10 mouse cellular contexts compared by ENCODE assay signal in the genomic region with DNA sequence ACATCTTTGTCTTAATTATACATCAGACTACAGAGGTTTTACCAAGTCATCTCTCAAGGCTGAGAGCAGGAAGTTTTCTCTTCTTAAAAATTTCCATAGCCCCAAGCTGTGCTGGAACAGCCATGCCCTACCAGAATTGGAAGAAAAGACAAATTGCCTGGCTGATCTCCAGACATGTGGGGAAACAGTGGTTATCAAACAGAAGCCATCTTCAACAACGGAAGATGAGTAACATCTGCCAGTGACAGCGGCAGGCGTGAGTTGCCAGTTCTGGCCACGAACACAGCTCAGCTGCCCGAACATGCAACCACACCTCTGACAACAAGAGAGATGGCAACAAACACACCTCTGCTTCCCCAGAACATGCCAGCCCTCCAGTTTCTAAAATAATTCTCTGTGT. TPM values are rescaled to one million over a fixed set of nuclear protein-coding genes. Genes with fewer than 3 reads are reported as not detected.
DNase-seq lines count a peak whose midpoint lies in the region; ATAC-seq and TF ChIP-seq lines count a peak whose summit lies in the region.
"Had no signal": no experiment of that assay in that cellular context is flagged by ENCODE, and none has a peak within 500 bp of the region (broad histone marks: within the 10 kb centered on the region; RNA-seq: fewer than 3 reads in every experiment).

No protein-coding gene starts in this region.

- H3K9me3 ChIP-seq in kidney, postnatal 0 days (replicated peaks; ENCODE audit: low read length): no peaks in the 10 kb centered on the region
- H3K9me3 ChIP-seq in midbrain, embryonic 10.5 days (replicated peaks): no peaks in the 10 kb centered on the region
- no peaks in the 10 kb centered on the region for H3K9me3 ChIP-seq in forebrain, postnatal 0 days (ENCODE audit: low read length)
- H3K9me3 ChIP-seq: limb, embryonic 12.5 days had no signal

- H3K4me1 ChIP-seq in kidney, postnatal 0 days (replicated peaks; ENCODE audit: insufficient read depth, low read length): no peaks in the 10 kb centered on the region
- H3K4me1 ChIP-seq in midbrain, embryonic 10.5 days: no peaks in the 10 kb centered on the region
- H3K4me1 ChIP-seq in forebrain, postnatal 0 days (ENCODE audit: insufficient read depth): no peaks in the 10 kb centered on the region; the same call in 1 of the 2 replicates
- H3K4me1 ChIP-seq: limb, embryonic 12.5 days had no signal

- H3K4me3 ChIP-seq in gastrocnemius, adult 2 months: no peak overlapping the region
- H3K4me3 ChIP-seq in kidney, postnatal 0 days (replicated peaks; ENCODE audit: low read depth, low read length): no peak overlapping the region
- no peak overlapping the region for H3K4me3 ChIP-seq in midbrain, embryonic 10.5 days
- no peak overlapping the region for H3K4me3 ChIP-seq in forebrain, postnatal 0 days (ENCODE audit: low read depth, low read length)
- H3K4me3 ChIP-seq: limb, embryonic 12.5 days had no signal

- no peak overlapping the region for H3K9ac ChIP-seq in kidney, postnatal 0 days (ENCODE audit: low read depth, low read length)
- no peak overlapping the region for H3K9ac ChIP-seq in forebrain, postnatal 0 days
- H3K9ac ChIP-seq: limb, embryonic 12.5 days had no signal

- no peak for TF ChIP-seq CTCF in gastrocnemius, adult 2 months (IDR thresholded peaks at IDR 0.05)
- no peak for TF ChIP-seq CTCF in kidney, postnatal 0 days (IDR thresholded peaks at IDR 0.05; ENCODE audit: low read depth)
- no peak for TF ChIP-seq CTCF in forebrain, postnatal 0 days (IDR thresholded peaks at IDR 0.05; ENCODE audit: low read depth)

- H3K27me3 ChIP-seq in kidney, postnatal 0 days (ENCODE audit: insufficient read depth, low read length): no peaks in the 10 kb centered on the region
- no peaks in the 10 kb centered on the region for H3K27me3 ChIP-seq in midbrain, embryonic 10.5 days (ENCODE audit: low read depth, poor library complexity, severe bottlenecking)
- no peaks in the 10 kb centered on the region for H3K27me3 ChIP-seq in forebrain, postnatal 0 days (ENCODE audit: insufficient read depth, low read length)
- H3K27me3 ChIP-seq: limb, embryonic 12.5 days had no signal

- H3K36me3 ChIP-seq in kidney, postnatal 0 days (ENCODE audit: insufficient read depth, low read length): no peaks in the 10 kb centered on the region
- H3K36me3 ChIP-seq in midbrain, embryonic 10.5 days: no peaks in the 10 kb centered on the region
- no peaks in the 10 kb centered on the region for H3K36me3 ChIP-seq in forebrain, postnatal 0 days (ENCODE audit: insufficient read depth)
- H3K36me3 ChIP-seq: limb, embryonic 12.5 days had no signal

- intact Hi-C loops in gastrocnemius, adult 2 months (cut with DNase I): no loop called here

- DNase-seq in gastrocnemius, adult 2 months: peak; percentile 30
- DNase-seq in gastrocnemius, adult 8-10 months (ENCODE audit: low spot score in 2 of 2): no peak
- peak; percentile 47 for DNase-seq in 3134 (ENCODE audit: extremely low read depth, insufficient read length, low spot score)
- peak; percentile 34 for DNase-seq in kidney, postnatal 0 days (ENCODE audit: low spot score)
- DNase-seq in midbrain, embryonic 10.5 days (ENCODE audit: low spot score): no peak
- DNase-seq in c-Kit-positive CD71-positive TER-119-positive erythroid progenitor cells, embryonic 14.5 days (ENCODE audit: low spot score): no peak
- DNase-seq in forebrain, postnatal 0 days: no peak
- DNase-seq: midbrain, embryonic 14.5 days had no signal

- no peak overlapping the region for H3K4me2 ChIP-seq in kidney, postnatal 0 days (ENCODE audit: low read length)
- H3K4me2 ChIP-seq in forebrain, postnatal 0 days (ENCODE audit: low read depth): no peak overlapping the region
- H3K4me2 ChIP-seq: limb, embryonic 12.5 days had no signal

- H3K27ac ChIP-seq in gastrocnemius, adult 2 months: no peak overlapping the region
- no peak overlapping the region for H3K27ac ChIP-seq in kidney, postnatal 0 days
- H3K27ac ChIP-seq in midbrain, embryonic 10.5 days (replicated peaks): no peak overlapping the region
- H3K27ac ChIP-seq in forebrain, postnatal 0 days (ENCODE audit: low read depth, low read length): no peak overlapping the region
- H3K27ac ChIP-seq: limb, embryonic 12.5 days had no signal

- 70% methylated on average over 5 of the region's 5 CpGs for WGBS in kidney, postnatal 0 days
- WGBS in midbrain, embryonic 10.5 days: 96% methylated on average over 5 of the region's 5 CpGs
- WGBS in forebrain, postnatal 0 days: 86% methylated on average over 5 of the region's 5 CpGs

- ATAC-seq in common myeloid progenitor, adult 5-6 weeks (replicated peaks; ENCODE audit: low read depth, poor library complexity, severe bottlenecking): 0 out of 2 replicates have a peak, but pooled peaks have one; percentile 29
- no peak for ATAC-seq in kidney, postnatal 0 days (replicated peaks; ENCODE audit: low FRiP score, low read depth)
- ATAC-seq in forebrain, postnatal 0 days: no peak

RNA-seq across cellular contexts. Expression of gene Thbs2, which starts 59.1 kb away (rescaled TPM):
- total RNA-seq in gastrocnemius, adult 2 months (2021): 10 to 100 TPM in 1 of 2 experiments, 1 to 10 TPM in 1; 5.9 to 15.6 TPM
- 10 to 100 TPM in 2 of 4 experiments, 1 to 10 TPM in 2; 4.0 to 11.3 (median 7.7) TPM for total RNA-seq in gastrocnemius, adult 8-10 months (2022)
- total RNA-seq in common myeloid progenitor, adult 5-6 weeks (2017): 1.0 and 1.7 TPM in 2 replicates
- 24.6 and 29.5 TPM in 2 replicates for polyA plus RNA-seq in kidney, postnatal 0 days (2015; fragmentation: Nextera tagmentation; extraction: Ambion mirVana)
- polyA plus RNA-seq in midbrain, embryonic 10.5 days (2016; fragmentation: Nextera tagmentation; extraction: Ambion mirVana): 2.0 and 6.4 TPM in 2 replicates
- 4.2 and 10.3 TPM in 2 replicates for total RNA-seq in forebrain, postnatal 0 days (2014; rRNA removed)
- 2.8 and 2.9 TPM in 2 replicates for polyA plus RNA-seq in forebrain, postnatal 0 days (2015; fragmentation: Nextera tagmentation; extraction: Ambion mirVana)

Comparison
In these comparisons a context has a peak if more than half of its experiments do, and no peak if none do; other contexts are left out.
1. DNase-seq: peak in gastrocnemius, adult 2 months (single experiment), 3134 (single experiment) and kidney, postnatal 0 days (single experiment); none in gastrocnemius, adult 8-10 months (0 of 2), midbrain, embryonic 10.5 days (single experiment), c-Kit-positive CD71-positive TER-119-positive erythroid progenitor cells, embryonic 14.5 days (single experiment) and forebrain, postnatal 0 days (single experiment).